Comparison of ENCODE assay signal across 27 mouse cellular contexts in the genomic region with DNA sequence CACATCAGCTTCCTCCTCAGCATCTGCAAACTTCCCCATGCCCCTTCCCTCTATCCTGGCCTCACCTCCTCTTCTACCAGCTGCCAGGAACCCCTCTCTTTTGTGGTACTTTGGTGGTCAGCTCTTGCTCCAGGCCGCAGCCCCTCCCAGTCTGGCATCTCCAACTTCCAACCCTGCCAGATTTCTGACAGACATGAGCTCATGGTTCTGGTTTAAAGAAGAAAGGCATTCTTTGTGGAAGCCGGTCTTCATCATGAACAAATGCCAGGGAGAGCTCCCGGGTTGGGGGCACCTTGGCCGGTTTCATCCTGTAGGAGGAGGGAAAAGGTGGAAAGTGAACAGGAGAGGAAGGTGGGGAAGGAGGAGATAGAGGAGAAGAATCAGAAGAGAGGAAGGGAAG. TPM values are rescaled to one million over a fixed set of nuclear protein-coding genes. Genes with fewer than 3 reads are reported as not detected.
DNase-seq lines count a peak whose midpoint lies in the region; ATAC-seq and TF ChIP-seq lines count a peak whose summit lies in the region.
"Had no signal": no experiment of that assay in that cellular context is flagged by ENCODE, and none has a peak within 500 bp of the region (broad histone marks: within the 10 kb centered on the region; RNA-seq: fewer than 3 reads in every experiment).

No protein-coding gene starts in this region.

- ATAC-seq in lung, postnatal 0 days: no peak
- ATAC-seq: activated CD4-positive, CD25-positive, alpha-beta regulatory T cell, adult 4 months; CD4-positive, CD25-positive, alpha-beta regulatory T cell, adult 4 months; forebrain, embryonic 13.5 days; forebrain, postnatal 0 days; intestine, postnatal 0 days had no signal

- WGBS in lung, postnatal 0 days: 49% methylated on average over 4 of the region's 4 CpGs

- no peak overlapping the region for H3K4me2 ChIP-seq in lung, postnatal 0 days (replicated peaks; ENCODE audit: low read depth, low read length)
- H3K4me2 ChIP-seq: embryonic facial prominence, embryonic 13.5 days; forebrain, embryonic 13.5 days; heart, embryonic 11.5 days; hindbrain, embryonic 13.5 days had no signal

- no peak for TF ChIP-seq CTCF in lung, postnatal 0 days (IDR thresholded peaks at IDR 0.05)
- TF ChIP-seq CTCF in brain, embryonic 14.5 days (IDR thresholded peaks at IDR 0.05; ENCODE audit: borderline replicate concordance, extremely low read depth, insufficient read depth, insufficient read length): no peak

- no peak overlapping the region for H3K4me3 ChIP-seq in lung, postnatal 0 days (ENCODE audit: low read depth, low read length)
- H3K4me3 ChIP-seq: embryonic facial prominence, embryonic 10.5 days; embryonic facial prominence, embryonic 13.5 days; erythroblast, embryonic 14.5 days; forebrain, embryonic 13.5 days; hindbrain, embryonic 10.5 days; hindbrain, embryonic 13.5 days had no signal

- no peak overlapping the region for H3K27ac ChIP-seq in lung, postnatal 0 days (ENCODE audit: low read length)
- H3K27ac ChIP-seq: embryonic facial prominence, embryonic 10.5 days; embryonic facial prominence, embryonic 13.5 days; forebrain, embryonic 13.5 days; hindbrain, embryonic 10.5 days; hindbrain, embryonic 13.5 days had no signal

- intact Hi-C loops in heart, postnatal 25 days (cut with DNase I): no loop called here

- DNase-seq in heart, adult 11 months: peak; percentile 64
- DNase-seq in heart, postnatal 25 days (ENCODE audit: low spot score): no peak
- DNase-seq in lung, postnatal 10 days: peak; percentile 11
- DNase-seq in lung, postnatal 0 days (ENCODE audit: low spot score): no peak
- DNase-seq in Muller cell, postnatal 12 days (ENCODE audit: inconsistent ontology term): peak; percentile 39
- peak; percentile 71 for DNase-seq in brain, embryonic 14.5 days (ENCODE audit: low read depth)
- DNase-seq: adrenal gland, adult 8-10 months; adrenal gland, postnatal 25 days; cerebellum, adult 2 months; cerebellum, adult 9-11 months; cerebellum, postnatal 36 days; embryo, embryonic 11 days; forebrain, postnatal 0 days; gastrocnemius, postnatal 25 days; heart, postnatal 36 days had no signal

- no peaks in the 10 kb centered on the region for H3K36me3 ChIP-seq in lung, postnatal 0 days (ENCODE audit: insufficient read depth, low read length)
- H3K36me3 ChIP-seq: embryonic facial prominence, embryonic 10.5 days; embryonic facial prominence, embryonic 13.5 days; hindbrain, embryonic 10.5 days; hindbrain, embryonic 13.5 days had no signal

- TF ChIP-seq POLR2A in brain, embryonic 14.5 days (IDR thresholded peaks at IDR 0.05; ENCODE audit: borderline replicate concordance, extremely low read depth, insufficient read depth, insufficient read length, poor library complexity, severe bottlenecking): no peak

- no peak for TF ChIP-seq EP300 in lung, postnatal 0 days (IDR thresholded peaks at IDR 0.05)

- no peak overlapping the region for H3K9ac ChIP-seq in lung, postnatal 0 days (replicated peaks; ENCODE audit: low read depth)
- H3K9ac ChIP-seq: embryonic facial prominence, embryonic 13.5 days; forebrain, embryonic 13.5 days; forebrain, postnatal 0 days; hindbrain, embryonic 13.5 days had no signal

- H3K4me1 ChIP-seq in lung, postnatal 0 days (ENCODE audit: insufficient read depth, low read depth, low read length): peaks cover 3% of the 10 kb centered on the region; the same call in 1 of the 2 replicates

- H3K27me3 ChIP-seq in lung, postnatal 0 days (replicated peaks; ENCODE audit: insufficient read depth, low read length): peaks cover 33% of the 10 kb centered on the region

- no peaks in the 10 kb centered on the region for H3K9me3 ChIP-seq in lung, postnatal 0 days (ENCODE audit: low read length)
- H3K9me3 ChIP-seq: embryonic facial prominence, embryonic 10.5 days; embryonic facial prominence, embryonic 13.5 days; forebrain, embryonic 13.5 days; hindbrain, embryonic 10.5 days; hindbrain, embryonic 13.5 days had no signal

RNA-seq across cellular contexts. Expression of a gene that starts 4.0 kb away (rescaled TPM):
- total RNA-seq in heart, postnatal 25 days (2021): under 1 TPM in 1 of 2 experiments, not detected in 1; 0.10 TPM
- 0.38 and 0.44 TPM in 2 replicates for polyA plus RNA-seq in lung, postnatal 0 days (2015; fragmentation: Nextera tagmentation; extraction: Ambion mirVana)
- polyA plus RNA-seq in brain, embryonic 14.5 days (2012; rRNA removed): 21.5 and 21.7 TPM in 2 replicates
- total RNA-seq: heart, postnatal 36 days; MEL had no signal
- polyA plus RNA-seq: activated CD4-positive, CD25-positive, alpha-beta regulatory T cell, adult 4 months; C2C12; CD4-positive, CD25-positive, alpha-beta regulatory T cell, adult 4 months; erythroblast, embryonic 14.5 days had no signal

Comparison
In these comparisons a context has a peak if more than half of its experiments do, and no peak if none do; other contexts are left out.
1. DNase-seq: peak in heart, adult 11 months (single experiment), lung, postnatal 10 days (single experiment), Muller cell, postnatal 12 days (single experiment) and brain, embryonic 14.5 days (single experiment); none in heart, postnatal 25 days (single experiment) and lung, postnatal 0 days (single experiment).
2. RNA of a gene that starts 4.0 kb away (polyA plus RNA-seq): 21.5 to 21.7 TPM in brain, embryonic 14.5 days; 0.38 to 0.44 TPM in lung, postnatal 0 days; every median in the first group is over 10 times any median in the second.